Mouse (Mus musculus) left cerebral cortex, adult 2 months (tissue): ENCODE results near the gene Slc30a2. TPM values are rescaled to one million over a fixed set of nuclear protein-coding genes. Genes with fewer than 3 reads are reported as not detected.
"Not testable (repeated sequence)": the region's sequence is repeated elsewhere in the genome, so short reads cannot be mapped to it uniquely, and the experiment has no call there.

Source experiments
- DNase-seq, 2 experiments: peaks; one replicate each; pipeline ENCODE4 v3.0.0; 2021 to 2022; ENCODE audit warnings: low spot score in 2 of 2, mixed read lengths in 1 of 2; ENCODE audit errors: extremely low spot score in 1 of 2
- H3K27ac ChIP-seq: fragments of 200-600 bp; 2 replicates; pipeline ENCODE4 v1.8.1; 2022
- H3K4me3 ChIP-seq: fragments of 200-600 bp; 2 replicates; pipeline ENCODE4 v1.8.1; 2022
- CTCF ChIP-seq: fragments of 200-600 bp; IDR thresholded peaks from 2 replicates; pipeline ENCODE4 v1.8.1; 2022; ENCODE audit warnings: antibody characterized with exemption, mild to moderate bottlenecking, moderate library complexity
- intact Hi-C: fragments of 180-260 bp; cut with DNase I; formaldehyde crosslinking; loops from one replicate; pipeline ENCODE4 v1.15.1; 2025
- long read RNA-seq, 2 experiments: library from polyadenylated mRNA; stranded (forward); transcript quantifications; one replicate each; pipeline ENCODE4 v2.0.0; 2021; ENCODE audit warnings: borderline mapping rate in 2 of 2
- total RNA-seq, 2 experiments: library from RNA; stranded (reverse); gene quantifications; 2 replicates each; pipeline ENCODE4 v1.2.3; 2021

The Slc30a2 gene
- not detected for total RNA-seq
- long read RNA-seq, experiment 1: 0 reads
- long read RNA-seq, experiment 2: 0 reads

DNA sequence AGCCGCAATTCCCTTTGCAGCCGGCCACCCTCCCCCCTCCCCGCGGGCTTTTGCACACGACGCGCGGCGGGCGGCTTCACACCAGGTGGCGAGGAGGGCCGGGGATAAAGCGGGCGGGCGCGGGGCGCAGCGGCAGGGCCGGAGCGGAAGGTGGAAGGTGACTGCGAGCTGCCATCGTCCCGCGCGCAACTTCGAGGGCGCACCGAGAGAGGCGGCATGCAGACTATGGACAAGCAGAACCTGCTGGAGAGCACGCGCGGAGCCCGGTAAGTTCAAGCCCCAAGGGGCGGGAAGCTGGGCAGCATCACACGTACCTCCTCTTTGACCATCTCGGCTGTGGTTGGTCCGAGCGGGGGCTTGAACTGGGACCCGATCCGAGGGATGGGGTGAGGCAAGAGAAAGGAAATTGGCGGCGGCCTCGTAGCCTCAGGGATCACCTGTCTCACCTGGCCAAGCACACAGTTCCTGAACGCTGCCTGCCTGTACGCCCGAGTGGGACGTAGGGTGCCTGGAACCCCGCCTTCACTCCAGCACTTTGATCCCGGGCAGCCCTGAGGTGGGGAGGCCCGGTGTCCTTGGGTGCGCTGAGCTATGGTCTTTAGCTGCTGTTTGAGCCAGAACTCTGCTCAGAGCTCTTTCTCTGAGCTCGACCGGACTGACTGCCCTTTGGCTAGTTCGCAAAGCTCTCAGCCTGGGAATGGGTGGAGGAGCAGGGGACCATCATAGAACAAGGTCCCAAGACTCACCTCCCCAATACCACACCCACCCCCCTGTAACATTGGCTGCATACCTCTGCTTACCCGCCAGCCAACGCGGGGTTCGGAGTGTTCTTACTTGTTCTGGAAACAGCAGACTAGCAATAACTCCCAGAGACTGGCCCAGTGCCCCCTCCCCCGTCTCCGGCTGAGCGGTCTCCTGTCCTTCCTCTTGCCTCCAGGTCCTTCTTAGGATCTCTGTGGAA lies at the start of gene Slc30a2:
Gene Slc30a2, plus strand, starts transcription at position 111 of the 961 bp plus-strand sequence.
- TF ChIP-seq CTCF: no peak
- no peak for DNase-seq
- intact Hi-C loops: no loop called here
- no peak within 1 kb of the TSS for H3K27ac ChIP-seq
- H3K4me3 ChIP-seq: no peak within 1 kb of the TSS

GRCm38 (mm10) chr4:134293692-134294163 lies 49.3 kb upstream of the Slc30a2 start:
- TF ChIP-seq CTCF: no peak
- no peak for DNase-seq
- intact Hi-C loops: loop anchor here (2.0 kb wide), 1 partner anchor 45 kb away; no protein-coding TSS in a partner anchor
- H3K4me3 ChIP-seq: no peak overlapping the region
- no peak overlapping the region for H3K27ac ChIP-seq

DNA sequence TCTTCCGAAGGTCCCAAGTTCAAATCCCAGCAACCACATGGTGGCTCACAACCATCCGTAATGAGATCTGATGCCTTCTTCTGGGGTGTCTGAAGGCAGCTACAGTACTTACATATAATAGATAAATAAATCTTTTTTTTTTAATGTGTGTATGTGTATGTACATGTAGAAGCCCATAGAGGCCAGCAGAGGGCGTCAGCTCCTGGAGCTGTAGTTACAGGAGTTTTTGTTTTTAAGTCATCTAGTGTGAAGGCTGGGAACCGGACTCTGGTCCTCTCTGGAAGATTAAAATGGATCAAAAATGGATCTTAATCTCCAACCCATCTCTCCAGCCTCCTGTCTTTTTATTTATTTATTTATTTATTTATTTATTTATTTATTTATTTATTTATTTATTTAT lies 46.9 kb upstream of the Slc30a2 start:
- DNase-seq, intact Hi-C loops, H3K27ac ChIP-seq, H3K4me3 ChIP-seq: not testable (repeated sequence)

DNA sequence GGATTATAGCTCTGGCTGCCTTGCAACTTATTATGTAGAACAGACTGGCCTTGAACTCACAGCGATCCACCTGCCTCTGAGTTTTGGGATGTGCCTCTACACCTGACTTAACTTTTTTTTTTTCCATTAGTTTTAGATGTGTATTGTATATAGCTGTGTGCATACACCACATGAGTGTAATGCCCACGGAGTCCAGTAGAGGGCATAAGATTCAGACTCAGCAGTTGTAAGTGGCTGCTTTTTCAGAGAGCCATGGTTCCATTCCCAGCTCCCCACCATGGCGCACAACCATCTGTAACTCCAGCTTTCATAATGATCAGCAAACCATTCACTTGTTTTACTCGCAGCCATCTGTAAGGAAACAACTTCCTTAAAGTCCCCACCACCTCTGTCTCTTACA lies 46.5 kb upstream of the Slc30a2 start:
- DNase-seq: no peak
- TF ChIP-seq CTCF: no peak; the same call in 1 of the 2 replicates
- Histone ChIP-seq H3K4me3 (no peak overlapping the region), H3K27ac (no peak overlapping the region)
- intact Hi-C loops: no loop called here

- TF ChIP-seq CTCF: no peak
- DNase-seq: no peak
- intact Hi-C loops: no loop called here
- no peak overlapping the region for H3K4me3 ChIP-seq
- H3K27ac ChIP-seq: no peak overlapping the region
Measured at GRCm38 (mm10) chr4:134297369-134297768, 45.6 kb upstream of the Slc30a2 start.

DNA sequence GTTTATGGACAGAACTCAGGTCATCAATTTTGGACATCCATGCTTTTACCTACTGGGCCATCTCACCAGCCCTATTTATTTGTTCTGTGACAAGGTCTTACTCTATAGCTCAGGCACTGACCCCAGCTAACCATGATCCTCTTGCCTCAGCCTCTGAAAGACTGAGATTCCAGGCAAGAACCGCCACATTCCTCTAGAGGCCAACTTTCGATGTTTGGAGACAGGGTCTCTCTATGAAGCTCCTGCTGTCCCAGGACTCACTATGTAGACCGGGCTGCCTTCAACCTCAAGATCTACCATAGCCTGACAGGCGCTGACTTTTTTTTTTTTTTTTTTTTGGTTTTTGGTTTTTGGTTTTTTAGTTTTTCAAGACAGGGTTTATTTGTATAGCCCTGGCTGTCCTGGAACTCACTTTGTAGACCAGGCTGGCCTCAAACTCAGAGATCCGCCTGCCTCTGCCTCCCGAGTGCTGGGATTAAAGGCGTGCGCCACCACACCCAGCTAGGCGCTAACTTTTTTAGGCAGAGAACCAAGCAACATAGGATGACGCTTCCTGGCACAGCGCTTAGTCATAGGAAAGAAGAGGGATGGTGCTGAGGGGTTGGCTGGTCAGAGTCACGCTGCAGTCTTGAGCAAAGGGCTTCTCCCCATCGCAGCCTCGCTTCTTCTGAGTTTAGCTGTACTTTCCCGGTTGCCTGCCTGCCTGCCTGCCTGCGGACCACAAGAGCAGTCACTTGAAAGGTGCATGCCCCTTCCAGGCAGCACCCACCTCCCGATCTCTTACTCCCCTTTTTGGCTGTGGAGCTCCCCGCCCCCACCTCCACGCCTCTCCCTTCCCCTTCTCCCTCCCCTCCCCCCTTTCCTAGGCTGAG lies 44.1 kb upstream of the Slc30a2 start:
- H3K27ac ChIP-seq: no peak overlapping the region; the same call in 1 of the 2 replicates
- no peak for TF ChIP-seq CTCF
- intact Hi-C loops: no loop called here
- no peak for DNase-seq
- H3K4me3 ChIP-seq: no peak overlapping the region

- Histone ChIP-seq H3K4me3 (no peak overlapping the region), H3K27ac (peak overlapping the region; percentile 73)
- intact Hi-C loops: no loop called here
- no peak for TF ChIP-seq CTCF
- no peak for DNase-seq
Measured at GRCm38 (mm10) chr4:134299498-134299810, 43.5 kb upstream of the Slc30a2 start.

DNA sequence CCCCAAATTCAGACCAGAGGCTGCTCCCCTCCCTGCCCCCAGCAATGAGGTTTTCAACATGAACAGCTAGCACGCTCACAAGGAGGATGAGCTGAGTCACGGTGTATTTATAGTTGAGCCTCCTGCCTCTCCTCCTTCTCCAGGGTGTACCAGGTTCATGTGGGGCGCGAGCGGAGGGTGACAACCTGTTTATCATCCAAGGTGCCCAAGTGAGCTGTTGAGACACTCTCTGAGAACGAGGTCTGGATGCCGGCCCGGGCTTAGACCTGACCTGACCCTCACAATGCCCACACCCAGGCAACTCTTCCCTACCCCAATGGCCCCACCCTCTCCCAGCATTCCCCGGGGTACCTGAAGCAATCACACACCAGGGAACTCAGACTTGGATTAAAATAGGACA lies 42.7 kb upstream of the Slc30a2 start:
- H3K27ac ChIP-seq: peak overlapping the region; percentile 73
- intact Hi-C loops: no loop called here
- DNase-seq: peak; percentile 33 to 46
- no peak for TF ChIP-seq CTCF
- no peak overlapping the region for H3K4me3 ChIP-seq

- no peak for DNase-seq
- no peak overlapping the region for H3K27ac ChIP-seq
- no peak overlapping the region for H3K4me3 ChIP-seq
- TF ChIP-seq CTCF: no peak
- intact Hi-C loops: no loop called here
Measured at GRCm38 (mm10) chr4:134302084-134302483, 40.9 kb upstream of the Slc30a2 start.

GRCm38 (mm10) chr4:134306963-134307362 lies 36.0 kb upstream of the Slc30a2 start:
- H3K4me3 ChIP-seq: no peak overlapping the region
- intact Hi-C loops: no loop called here
- TF ChIP-seq CTCF: no peak
- no peak for DNase-seq
- H3K27ac ChIP-seq: no peak overlapping the region

- Histone ChIP-seq H3K27ac (no peak overlapping the region), H3K4me3 (no peak overlapping the region)
- DNase-seq: peak; percentile 42 to 45
- peak; percentile 19 for TF ChIP-seq CTCF
- intact Hi-C loops: no loop called here
Measured at GRCm38 (mm10) chr4:134307367-134308072, 35.5 kb upstream of the Slc30a2 start.
